Mouse (Mus musculus): ENCODE measurements around the gene Aspn.

- TF ChIP-seq CTCF (IDR thresholded peaks at IDR 0.05; ENCODE audit: control insufficient read depth, insufficient read depth, insufficient replicate concordance, low read depth, low read length) (no peak), POLR2A (IDR thresholded peaks at IDR 0.05; ENCODE audit: control insufficient read depth, low read depth, low read length) (no peak)
Measured at GRCm38 (mm10) chr13:49554519-49554918, 10.3 kb downstream of the Aspn start.
